Mouse (Mus musculus): ENCODE results near the gene Ccdc153.

DNA sequence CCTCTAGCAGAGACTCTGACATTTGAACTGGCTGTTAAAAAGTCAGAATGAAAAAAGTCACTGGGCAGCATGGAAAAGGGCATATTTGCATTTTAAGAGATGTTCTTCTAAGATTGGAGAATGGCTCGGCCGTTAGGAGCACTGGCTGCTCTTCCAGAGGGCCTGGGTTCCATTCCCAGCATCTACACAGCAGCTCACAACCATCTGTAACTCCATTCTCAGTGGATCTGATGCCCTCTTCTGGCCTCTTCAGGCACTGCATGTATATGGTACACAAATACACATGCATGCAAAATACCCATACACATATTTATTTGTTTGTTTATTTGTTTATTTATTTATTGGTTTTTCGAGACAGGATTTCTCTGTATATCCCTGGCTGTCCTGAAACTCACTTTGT lies 28.6 kb downstream of the Ccdc153 start:
- TF ChIP-seq POLR2A (IDR thresholded peaks at IDR 0.05; ENCODE audit: borderline replicate concordance, extremely low read depth, insufficient read depth, insufficient read length, poor library complexity, severe bottlenecking) (no peak), CTCF (IDR thresholded peaks at IDR 0.05; ENCODE audit: borderline replicate concordance, extremely low read depth, insufficient read depth, insufficient read length) (peak; percentile 30; the same call in 1 of the 2 replicates)

All from brain, embryonic 14.5 days (tissue).